Comparison of ENCODE assay signal across 14 mouse cellular contexts in genomic region chr7:133230806-133231205, GRCm38 (mm10).
A peak's percentile ranks its signal among the peaks of the same experiment; 100 is the strongest.
DNase-seq lines count a peak whose midpoint lies in the region; ATAC-seq and TF ChIP-seq lines count a peak whose summit lies in the region.
"Had no signal": no experiment of that assay in that cellular context is flagged by ENCODE, and none has a peak within 500 bp of the region (broad histone marks: within the 10 kb centered on the region; RNA-seq: fewer than 3 reads in every experiment).

No protein-coding gene starts in this region.

- no peaks in the 10 kb centered on the region for H3K27me3 ChIP-seq in heart, adult 2 months (ENCODE audit: control insufficient read depth, insufficient read depth, low read length)
- peaks cover 29% of the 10 kb centered on the region for H3K27me3 ChIP-seq in heart, embryonic 12.5 days (replicated peaks)
- H3K27me3 ChIP-seq: midbrain, embryonic 15.5 days had no signal

- DNase-seq in heart, postnatal 4 days, result peak; percentile 8
- no peak for DNase-seq in heart, adult 2 months
- DNase-seq in lung, postnatal 10 days, result peak; percentile 2
- no peak for DNase-seq in lung, postnatal 25 days (ENCODE audit: low spot score)
- DNase-seq in cerebellum, adult 9-10 months, result peak; percentile 48
- no peak for DNase-seq in frontal cortex, postnatal 14 days (ENCODE audit: low spot score in 2 of 2)
- DNase-seq: heart, postnatal 14 days; kidney, postnatal 14 days; thymus, postnatal 4 days had no signal

- TF ChIP-seq POLR2A in heart, adult 2 months (IDR thresholded peaks at IDR 0.05; ENCODE audit: insufficient read depth, low read depth, low read length), result no peak

- no peak overlapping the region for H3K4me3 ChIP-seq in heart, adult 2 months
- H3K4me3 ChIP-seq in heart, embryonic 12.5 days, result no peak overlapping the region
- H3K4me3 ChIP-seq: midbrain, embryonic 15.5 days had no signal

- H3K36me3 ChIP-seq in heart, adult 2 months (ENCODE audit: control insufficient read depth, insufficient read depth, low read length), result no peaks in the 10 kb centered on the region
- no peaks in the 10 kb centered on the region for H3K36me3 ChIP-seq in heart, embryonic 12.5 days
- H3K36me3 ChIP-seq: G1E; midbrain, embryonic 15.5 days had no signal

- H3K4me2 ChIP-seq in heart, embryonic 12.5 days, result no peak overlapping the region
- H3K4me2 ChIP-seq: midbrain, embryonic 15.5 days had no signal

- no peaks in the 10 kb centered on the region for H3K9me3 ChIP-seq in heart, embryonic 12.5 days (replicated peaks)
- H3K9me3 ChIP-seq: midbrain, embryonic 15.5 days had no signal

- no peaks in the 10 kb centered on the region for H3K4me1 ChIP-seq in heart, adult 2 months (ENCODE audit: control insufficient read depth, insufficient read depth, low read length)
- no peaks in the 10 kb centered on the region for H3K4me1 ChIP-seq in heart, embryonic 12.5 days (replicated peaks)
- H3K4me1 ChIP-seq: midbrain, embryonic 15.5 days had no signal

- TF ChIP-seq EP300 in heart, adult 2 months (IDR thresholded peaks at IDR 0.05; ENCODE audit: insufficient read depth, low read depth, low read length), result no peak

- WGBS in heart, adult 2 months, result 67% methylated on average over 3 of the region's 3 CpGs
- WGBS in heart, embryonic 12.5 days, result 64% methylated on average over 3 of the region's 3 CpGs

- H3K9ac ChIP-seq in heart, adult 2 months (ENCODE audit: low read depth, low read length), result no peak overlapping the region
- H3K9ac ChIP-seq in heart, embryonic 12.5 days, result no peak overlapping the region
- H3K9ac ChIP-seq: liver, embryonic 14.5 days; midbrain, embryonic 15.5 days had no signal

- ATAC-seq in heart, embryonic 12.5 days (ENCODE audit: insufficient number of reproducible peaks, low FRiP score), result no peak
- ATAC-seq: forebrain, embryonic 16.5 days; midbrain, embryonic 15.5 days had no signal

- H3K27ac ChIP-seq in heart, adult 2 months, result no peak overlapping the region
- no peak overlapping the region for H3K27ac ChIP-seq in heart, embryonic 12.5 days (ENCODE audit: poor library complexity, severe bottlenecking)
- H3K27ac ChIP-seq: liver, embryonic 14.5 days; midbrain, embryonic 15.5 days had no signal

- TF ChIP-seq CTCF in heart, adult 2 months (IDR thresholded peaks at IDR 0.05), result no peak

- H3K79me2 ChIP-seq in heart, adult 2 months (replicated peaks; ENCODE audit: control insufficient read depth, insufficient read depth, low read length), result no peaks in the 10 kb centered on the region

- intact Hi-C loops in heart, adult 2 months (cut with DNase I), result no loop called here

Comparison
In these comparisons a context has a peak if more than half of its experiments do, and no peak if none do; other contexts are left out.
1. DNase-seq: peak in heart, postnatal 4 days (single experiment), lung, postnatal 10 days (single experiment) and cerebellum, adult 9-10 months (single experiment); none in heart, adult 2 months (0 of 2), lung, postnatal 25 days (single experiment) and frontal cortex, postnatal 14 days (0 of 2).